Mouse (Mus musculus) cerebellum, adult 11 months (tissue): ENCODE measurements around the gene Chst15.

Source experiments
- DNase-seq: peaks from one replicate; pipeline ENCODE4 v3.0.0; 2022

Chst15 gene

DNA sequence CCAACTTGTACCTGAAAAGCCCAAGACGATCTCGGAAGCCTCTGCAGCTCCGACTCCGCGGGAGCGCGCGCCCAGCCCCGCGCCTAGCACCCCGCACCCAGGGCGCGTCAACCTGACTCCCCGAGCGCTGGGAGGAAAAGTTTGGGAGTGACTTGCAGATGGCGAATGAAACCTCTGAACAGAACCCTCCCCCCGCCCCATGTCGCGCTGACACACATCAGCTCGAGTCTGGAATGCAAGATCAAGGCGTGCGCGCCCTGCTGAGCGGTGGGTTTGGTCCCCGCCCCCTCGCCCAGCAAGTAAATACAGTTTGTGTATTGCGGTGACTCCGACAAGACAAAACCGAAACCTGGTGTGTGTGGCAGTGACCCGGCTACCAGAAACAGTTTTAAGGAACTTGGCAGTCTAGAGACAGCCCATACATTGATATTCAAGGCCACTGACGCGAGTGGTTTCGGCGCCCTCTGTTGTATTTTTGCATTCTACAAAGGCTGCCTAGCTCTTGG lies at the start of gene Chst15:
Chst15 (minus strand) TSS at position 193 of the 506 bp plus-strand sequence.
- peak; percentile 34 for DNase-seq

DNA sequence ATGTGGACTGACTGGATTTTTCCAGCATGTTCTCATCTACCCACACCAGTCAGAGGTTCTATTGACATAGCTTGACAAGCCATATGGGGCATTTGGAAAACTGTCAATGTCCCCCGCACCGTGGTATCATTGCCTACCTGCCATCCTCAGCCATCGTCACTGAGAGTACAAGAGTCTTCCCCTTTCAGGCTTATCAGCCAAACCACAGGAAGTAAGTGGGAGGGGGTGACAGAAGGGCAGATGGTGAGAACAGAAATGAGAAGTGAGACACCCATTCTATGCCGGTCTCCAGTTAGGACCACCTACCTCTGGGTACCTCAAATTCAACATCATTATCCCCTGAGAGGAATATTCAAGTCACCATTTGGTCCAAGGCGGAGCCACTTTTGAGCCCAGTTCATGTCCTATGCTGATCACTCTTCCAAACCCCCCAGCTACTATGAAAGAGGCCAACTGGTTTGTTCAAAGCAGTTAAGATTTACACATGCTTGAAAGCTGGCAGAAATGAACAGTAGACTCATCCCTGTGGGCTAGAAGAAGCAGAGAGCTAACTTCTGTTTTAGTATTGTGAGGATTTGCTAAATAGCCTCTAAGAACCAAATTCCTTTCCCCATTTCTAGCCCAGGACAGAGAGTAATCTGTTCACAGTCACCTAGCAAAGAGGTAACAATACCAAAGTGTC lies 48.8 kb upstream of the Chst15 start:
- DNase-seq = no peak

- DNase-seq = no peak
Measured at GRCm38 (mm10) chr7:132365111-132365510, 48.1 kb upstream of the Chst15 start.

GRCm38 (mm10) chr7:132364506-132364905 lies 47.5 kb upstream of the Chst15 start:
- DNase-seq = no peak

- DNase-seq = no peak
Measured at GRCm38 (mm10) chr7:132360336-132360735, 43.3 kb upstream of the Chst15 start.

GRCm38 (mm10) chr7:132358709-132359108 lies 41.7 kb upstream of the Chst15 start:
- DNase-seq = no peak

- no peak for DNase-seq
Measured at GRCm38 (mm10) chr7:132358250-132358649, 41.2 kb upstream of the Chst15 start.

DNA sequence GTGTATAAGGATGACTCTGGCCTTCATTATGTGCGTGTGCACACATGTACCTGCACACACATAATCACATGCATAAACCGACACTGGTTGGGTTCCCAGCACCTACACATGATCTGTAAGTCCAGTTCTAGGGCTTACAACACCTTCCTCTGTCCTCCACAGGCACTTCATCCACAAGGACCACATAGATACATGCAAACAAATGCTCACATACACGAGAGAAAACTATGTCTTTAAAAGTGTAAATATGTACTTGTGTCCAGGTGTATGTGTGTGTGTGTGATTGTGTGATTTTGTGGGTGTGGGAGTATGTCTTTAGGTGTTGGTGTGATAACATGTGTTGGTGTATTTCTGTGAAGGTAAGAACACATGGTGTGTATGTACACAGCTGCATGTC lies 40.8 kb upstream of the Chst15 start:
- no peak for DNase-seq

DNA sequence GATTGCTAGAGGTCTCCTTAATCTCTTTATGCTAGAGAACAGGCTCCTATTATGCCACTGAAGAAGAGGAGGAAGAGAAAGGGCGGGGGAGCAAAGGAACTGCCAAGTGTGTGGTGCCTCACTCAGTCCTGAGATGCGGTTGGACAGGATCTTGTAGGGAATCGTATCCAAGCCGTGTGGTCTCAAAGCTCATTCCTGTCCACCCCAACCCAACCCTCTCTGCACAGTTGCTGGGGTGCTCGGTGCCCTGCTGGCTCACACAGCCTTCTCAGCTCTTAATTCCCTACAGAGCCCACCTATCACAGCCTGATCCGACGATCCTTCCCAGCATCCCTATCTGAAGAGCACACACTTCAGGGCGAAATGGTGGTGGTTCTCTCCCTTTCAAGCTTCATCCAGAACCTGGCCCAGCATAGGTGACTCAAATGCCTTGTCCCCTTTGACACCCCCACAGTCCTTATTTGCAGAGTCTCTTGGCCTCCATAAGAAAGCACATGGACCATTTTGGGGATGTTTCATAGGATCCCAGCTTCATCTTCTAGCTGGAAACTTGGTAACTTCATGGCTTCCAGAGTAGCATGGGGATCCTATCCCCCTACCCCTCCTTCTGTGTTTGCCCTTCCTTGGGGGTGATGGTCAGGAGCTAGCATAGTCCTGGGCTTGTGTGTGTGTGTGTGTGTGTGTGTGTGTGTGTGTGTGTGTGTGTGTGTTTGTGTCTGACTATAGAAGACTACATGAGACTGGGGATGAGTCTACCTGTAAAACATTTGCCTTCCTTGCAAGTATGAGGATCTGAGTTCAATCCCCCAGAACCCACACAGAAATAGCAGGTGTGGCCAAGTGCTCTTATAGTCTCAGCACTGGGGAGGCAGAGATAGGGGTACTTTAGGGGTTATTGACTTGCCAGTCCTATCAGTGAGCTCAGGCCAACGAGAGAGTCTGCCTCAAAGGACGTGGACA lies 40.1 kb upstream of the Chst15 start:
- DNase-seq = no peak

GRCm38 (mm10) chr7:132356185-132356584 lies 39.2 kb upstream of the Chst15 start:
- DNase-seq = no peak

- DNase-seq = no peak
Measured at GRCm38 (mm10) chr7:132355767-132356166, 38.7 kb upstream of the Chst15 start.

GRCm38 (mm10) chr7:132349075-132349572 lies 32.1 kb upstream of the Chst15 start:
- DNase-seq = no peak

- no peak for DNase-seq
Measured at GRCm38 (mm10) chr7:132347273-132348045, 30.4 kb upstream of the Chst15 start.

DNA sequence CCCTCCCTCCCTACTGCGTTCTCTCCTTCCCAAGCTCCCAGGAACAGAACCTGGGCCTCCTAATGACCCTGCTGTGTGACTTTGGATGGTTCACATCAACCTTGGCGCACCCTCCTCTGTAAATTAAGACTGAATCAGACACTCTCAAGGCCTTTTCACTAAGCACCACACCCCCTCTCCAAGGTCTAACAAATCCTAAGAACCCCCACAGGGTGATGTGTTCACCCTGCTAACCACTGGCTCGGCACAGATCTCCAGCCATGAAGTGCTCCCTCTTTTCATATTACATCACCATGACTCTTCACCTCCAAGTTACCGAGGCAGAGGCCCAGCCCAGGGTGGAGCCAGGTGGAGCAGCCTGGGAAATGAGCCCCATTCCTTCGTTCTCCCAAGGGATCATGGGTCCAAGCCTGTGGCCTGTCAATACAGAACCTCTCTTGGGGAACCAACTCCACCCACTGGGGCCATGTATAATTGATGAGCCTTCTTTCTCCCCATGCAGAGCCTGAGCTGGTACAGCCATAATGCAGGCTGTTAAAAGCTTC lies 28.6 kb upstream of the Chst15 start:
- no peak for DNase-seq

GRCm38 (mm10) chr7:132344606-132345005 lies 27.6 kb upstream of the Chst15 start:
- DNase-seq = no peak

- no peak for DNase-seq
Measured at GRCm38 (mm10) chr7:132343900-132344299, 26.9 kb upstream of the Chst15 start.

- no peak for DNase-seq
Measured at GRCm38 (mm10) chr7:132343146-132343545, 26.1 kb upstream of the Chst15 start.

- DNase-seq = no peak
Measured at GRCm38 (mm10) chr7:132339041-132339839, 22.2 kb upstream of the Chst15 start.

DNA sequence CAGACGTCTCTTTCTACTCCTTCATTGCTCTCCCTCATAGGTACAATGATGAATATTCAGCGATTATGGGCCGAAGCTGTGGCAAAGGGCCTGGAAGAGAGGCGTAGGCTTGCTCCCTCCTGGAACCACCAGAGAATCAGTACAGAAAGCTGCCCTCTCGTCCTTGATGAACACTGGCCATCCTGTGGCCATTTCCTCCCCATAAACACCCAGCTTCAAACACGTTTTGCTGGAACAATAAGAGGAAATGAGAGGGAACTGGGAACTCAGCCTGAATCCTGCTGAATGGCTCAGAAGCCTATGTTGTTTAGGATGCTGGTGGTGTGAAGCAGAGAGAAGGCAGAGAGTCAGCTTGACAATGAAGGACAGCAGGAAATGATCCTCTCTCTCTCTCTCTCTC lies 21.3 kb upstream of the Chst15 start:
- no peak for DNase-seq

DNA sequence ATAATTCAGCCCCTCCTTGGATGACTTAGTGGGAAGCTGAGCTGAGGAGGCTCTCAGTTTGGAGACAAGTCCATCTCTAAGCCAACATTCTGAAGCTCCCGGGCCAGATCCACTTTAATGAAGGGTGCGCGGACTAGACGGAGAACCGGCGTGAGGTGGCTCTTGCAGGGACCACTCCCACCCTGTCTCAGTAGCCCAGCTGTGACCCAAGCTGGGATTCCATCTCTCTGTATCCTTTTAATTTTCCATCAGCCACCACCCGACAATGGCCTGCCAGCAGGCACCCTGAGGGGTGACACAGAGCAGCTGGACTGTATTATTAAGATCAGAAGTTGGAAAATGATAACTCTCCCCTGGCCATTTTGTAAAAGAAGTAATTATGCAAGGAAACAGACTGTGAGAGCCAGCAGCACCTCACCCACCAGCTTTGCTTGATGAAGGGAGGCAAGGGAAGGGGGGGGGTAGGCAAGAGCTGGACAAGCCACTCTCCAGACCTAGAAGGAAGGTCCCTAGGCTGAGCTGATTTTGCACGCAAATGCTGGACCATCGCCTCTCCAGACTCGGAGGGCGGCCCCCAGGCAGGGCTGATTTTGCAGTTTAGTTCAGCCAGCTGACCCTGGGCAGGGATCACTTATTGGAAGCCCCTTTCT lies 20.4 kb upstream of the Chst15 start:
- DNase-seq = no peak

DNA sequence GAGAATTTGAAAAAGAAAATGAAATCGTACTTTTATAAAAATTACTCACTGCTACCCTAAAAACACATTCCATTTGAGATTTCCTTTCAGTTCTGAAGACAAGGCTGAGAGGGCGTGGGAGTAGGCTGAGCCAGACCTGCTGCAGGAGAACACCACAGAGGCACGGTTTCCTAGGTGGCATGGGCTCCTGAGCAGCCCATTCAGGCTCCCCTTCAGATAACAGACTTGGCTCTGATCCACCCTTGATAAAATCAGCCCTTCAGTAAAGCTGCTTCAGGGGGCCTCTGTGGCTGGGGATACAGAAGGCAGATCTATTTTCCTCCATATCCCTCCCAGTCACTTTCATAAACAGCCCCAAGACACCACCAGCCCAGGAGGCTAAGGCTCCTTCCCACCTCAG lies 19.8 kb upstream of the Chst15 start:
- no peak for DNase-seq
